ENCODE assay signal across 7 mouse cellular contexts in the genomic region with DNA sequence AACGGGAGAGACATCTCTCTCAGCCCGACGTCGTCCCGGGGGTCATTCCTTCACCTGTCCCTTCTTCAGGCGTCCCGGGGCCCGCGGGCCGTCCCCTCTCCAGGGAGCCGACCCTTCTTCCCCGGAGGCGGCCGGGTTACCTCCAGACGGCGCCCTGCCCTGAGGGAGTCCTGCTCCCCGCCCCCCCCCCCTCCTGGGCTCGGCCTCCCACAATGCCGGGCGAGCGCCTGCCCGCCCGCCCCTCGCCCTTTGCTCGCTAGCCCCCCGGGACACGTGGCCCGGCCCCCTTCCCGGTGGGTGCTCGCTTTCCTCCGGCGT. TPM values are rescaled to one million over a fixed set of nuclear protein-coding genes. Genes with fewer than 3 reads are reported as not detected.
DNase-seq lines count a peak whose midpoint lies in the region; ATAC-seq and TF ChIP-seq lines count a peak whose summit lies in the region.

No protein-coding gene starts in this region.

- DNase-seq in lung, postnatal 0 days (ENCODE audit: low spot score), result no peak
- DNase-seq in lung, postnatal 36 days, result no peak
- no peak for DNase-seq in forebrain, embryonic 11.5 days (ENCODE audit: low spot score)
- no peak for DNase-seq in retina, embryonic 14.5 days (ENCODE audit: low spot score)
- no peak for DNase-seq in frontal cortex, postnatal 10 days (ENCODE audit: low spot score in 2 of 2)

- no peaks in the 10 kb centered on the region for H3K9me3 ChIP-seq in lung, postnatal 0 days (ENCODE audit: low read length)
- H3K9me3 ChIP-seq in forebrain, embryonic 11.5 days (ENCODE audit: control insufficient read depth, low read length), result no peaks in the 10 kb centered on the region
- H3K9me3 ChIP-seq in limb, embryonic 13.5 days, result no peaks in the 10 kb centered on the region
- no peaks in the 10 kb centered on the region for H3K9me3 ChIP-seq in stomach, embryonic 14.5 days (ENCODE audit: control insufficient read depth, low read depth, low read length)

- TF ChIP-seq CTCF in lung, postnatal 0 days (IDR thresholded peaks at IDR 0.05), result no peak

- peak overlapping the region; percentile 82 for H3K4me3 ChIP-seq in lung, postnatal 0 days (ENCODE audit: low read depth, low read length)
- H3K4me3 ChIP-seq in forebrain, embryonic 11.5 days (ENCODE audit: low read depth, low read length), result peak overlapping the region; percentile 98
- H3K4me3 ChIP-seq in limb, embryonic 13.5 days, result peak overlapping the region; percentile 91
- H3K4me3 ChIP-seq in stomach, embryonic 14.5 days (ENCODE audit: low read depth, low read length), result peak overlapping the region; percentile 98

- H3K27me3 ChIP-seq in lung, postnatal 0 days (replicated peaks; ENCODE audit: insufficient read depth, low read length), result no peaks in the 10 kb centered on the region
- no peaks in the 10 kb centered on the region for H3K27me3 ChIP-seq in forebrain, embryonic 11.5 days (ENCODE audit: control insufficient read depth, insufficient read depth, low read length)
- H3K27me3 ChIP-seq in limb, embryonic 13.5 days, result no peaks in the 10 kb centered on the region
- H3K27me3 ChIP-seq in stomach, embryonic 14.5 days (ENCODE audit: control insufficient read depth, insufficient read depth, low read length), result no peaks in the 10 kb centered on the region

- peak overlapping the region; percentile 93 for H3K27ac ChIP-seq in lung, postnatal 0 days (ENCODE audit: low read length)
- peak overlapping the region; percentile 96 for H3K27ac ChIP-seq in forebrain, embryonic 11.5 days (ENCODE audit: low read depth, low read length)
- H3K27ac ChIP-seq in limb, embryonic 13.5 days, result peak overlapping the region; percentile 96
- H3K27ac ChIP-seq in stomach, embryonic 14.5 days (ENCODE audit: low read length), result peak overlapping the region; percentile 95

- no peak for TF ChIP-seq EP300 in lung, postnatal 0 days (IDR thresholded peaks at IDR 0.05)

- H3K36me3 ChIP-seq in lung, postnatal 0 days (ENCODE audit: insufficient read depth, low read length), result peaks cover 13% of the 10 kb centered on the region; the same call in 1 of the 2 replicates
- H3K36me3 ChIP-seq in forebrain, embryonic 11.5 days (ENCODE audit: control insufficient read depth, insufficient read depth, low read length), result peaks cover 9% of the 10 kb centered on the region; the same call in 1 of the 2 replicates
- H3K36me3 ChIP-seq in limb, embryonic 13.5 days, result peaks cover 34% of the 10 kb centered on the region
- H3K36me3 ChIP-seq in stomach, embryonic 14.5 days (ENCODE audit: control insufficient read depth, insufficient read depth, low read length), result peaks cover 33% of the 10 kb centered on the region

- peaks cover 20% of the 10 kb centered on the region for H3K4me1 ChIP-seq in lung, postnatal 0 days (ENCODE audit: insufficient read depth, low read depth, low read length)
- H3K4me1 ChIP-seq in forebrain, embryonic 11.5 days (replicated peaks; ENCODE audit: control insufficient read depth, insufficient read depth, low read length), result peaks cover 26% of the 10 kb centered on the region
- peaks cover 39% of the 10 kb centered on the region for H3K4me1 ChIP-seq in limb, embryonic 13.5 days
- H3K4me1 ChIP-seq in stomach, embryonic 14.5 days (ENCODE audit: control insufficient read depth, insufficient read depth, low read length), result peaks cover 23% of the 10 kb centered on the region

- peak; percentile 15 for ATAC-seq in lung, postnatal 0 days
- ATAC-seq in forebrain, embryonic 11.5 days (replicated peaks; ENCODE audit: low FRiP score), result no peak
- ATAC-seq in limb, embryonic 13.5 days (ENCODE audit: low FRiP score, low read depth), result no peak; the same call in 1 of the 2 replicates
- no peak for ATAC-seq in stomach, embryonic 14.5 days (ENCODE audit: insufficient number of reproducible peaks, insufficient read depth, low FRiP score, low read depth)

- H3K4me2 ChIP-seq in lung, postnatal 0 days (replicated peaks; ENCODE audit: low read depth, low read length), result peak overlapping the region; percentile 88
- H3K4me2 ChIP-seq in forebrain, embryonic 11.5 days (ENCODE audit: low read depth, low read length, severe bottlenecking), result peak overlapping the region; percentile 97
- peak overlapping the region; percentile 95 for H3K4me2 ChIP-seq in limb, embryonic 13.5 days (replicated peaks)
- H3K4me2 ChIP-seq in stomach, embryonic 14.5 days (replicated peaks; ENCODE audit: low read depth, low read length), result peak overlapping the region; percentile 95

- H3K9ac ChIP-seq in lung, postnatal 0 days (replicated peaks; ENCODE audit: low read depth), result peak overlapping the region; percentile 77
- peak overlapping the region; percentile 95 for H3K9ac ChIP-seq in forebrain, embryonic 11.5 days (ENCODE audit: low read length)
- peak overlapping the region; percentile 96 for H3K9ac ChIP-seq in limb, embryonic 13.5 days
- H3K9ac ChIP-seq in stomach, embryonic 14.5 days (replicated peaks; ENCODE audit: low read depth, low read length), result peak overlapping the region; percentile 96

- WGBS in lung, postnatal 0 days, result 3% methylated on average over 8 of the region's 32 CpGs
- WGBS in forebrain, embryonic 11.5 days, result under 1% methylated on average over 27 of the region's 32 CpGs
- 0% methylated on average over 18 of the region's 32 CpGs for WGBS in limb, embryonic 13.5 days
- 0% methylated on average over 22 of the region's 32 CpGs for WGBS in stomach, embryonic 14.5 days

RNA-seq across cellular contexts. Expression of a gene that starts 0.5 kb away (rescaled TPM):
- polyA plus RNA-seq in lung, postnatal 0 days (2015; fragmentation: Nextera tagmentation; extraction: Ambion mirVana), result 53.5 and 59.8 TPM in 2 replicates
- 124 and 131 TPM in 2 replicates for polyA plus RNA-seq in forebrain, embryonic 11.5 days (2014; fragmentation: Nextera tagmentation; extraction: Ambion mirVana)
- 86.8 and 93.4 TPM in 2 replicates for polyA plus RNA-seq in limb, embryonic 13.5 days (2015; fragmentation: Nextera tagmentation; extraction: Ambion mirVana)
- 70.9 and 78.7 TPM in 2 replicates for polyA plus RNA-seq in stomach, embryonic 14.5 days (2014; fragmentation: Nextera tagmentation; extraction: Ambion mirVana)

RNA-seq across cellular contexts. Expression of a gene that starts 28.5 kb away (rescaled TPM):
- polyA plus RNA-seq in lung, postnatal 0 days (2015; fragmentation: Nextera tagmentation; extraction: Ambion mirVana), result 0.19 and 0.44 TPM in 2 replicates
- polyA plus RNA-seq in forebrain, embryonic 11.5 days (2014; fragmentation: Nextera tagmentation; extraction: Ambion mirVana), result 0.21 and 0.36 TPM in 2 replicates
- polyA plus RNA-seq in limb, embryonic 13.5 days (2015; fragmentation: Nextera tagmentation; extraction: Ambion mirVana), result 0.45 and 0.80 TPM in 2 replicates
- polyA plus RNA-seq in stomach, embryonic 14.5 days (2014; fragmentation: Nextera tagmentation; extraction: Ambion mirVana), result 1.2 and 2.1 TPM in 2 replicates

RNA-seq across cellular contexts. Expression of a gene that starts 35.5 kb away (rescaled TPM):
- 16.9 and 17.7 TPM in 2 replicates for polyA plus RNA-seq in lung, postnatal 0 days (2015; fragmentation: Nextera tagmentation; extraction: Ambion mirVana)
- 65.4 and 70.3 TPM in 2 replicates for polyA plus RNA-seq in forebrain, embryonic 11.5 days (2014; fragmentation: Nextera tagmentation; extraction: Ambion mirVana)
- 65.6 and 67.1 TPM in 2 replicates for polyA plus RNA-seq in limb, embryonic 13.5 days (2015; fragmentation: Nextera tagmentation; extraction: Ambion mirVana)
- polyA plus RNA-seq in stomach, embryonic 14.5 days (2014; fragmentation: Nextera tagmentation; extraction: Ambion mirVana), result 52.3 and 55.4 TPM in 2 replicates

RNA-seq across cellular contexts. Expression of a gene that starts 46.7 kb away (rescaled TPM):
- 4.1 and 4.4 TPM in 2 replicates for polyA plus RNA-seq in lung, postnatal 0 days (2015; fragmentation: Nextera tagmentation; extraction: Ambion mirVana)
- polyA plus RNA-seq in forebrain, embryonic 11.5 days (2014; fragmentation: Nextera tagmentation; extraction: Ambion mirVana), result 14.6 and 15.8 TPM in 2 replicates
- 16.5 and 19.2 TPM in 2 replicates for polyA plus RNA-seq in limb, embryonic 13.5 days (2015; fragmentation: Nextera tagmentation; extraction: Ambion mirVana)
- 15.8 and 18.6 TPM in 2 replicates for polyA plus RNA-seq in stomach, embryonic 14.5 days (2014; fragmentation: Nextera tagmentation; extraction: Ambion mirVana)

RNA-seq across cellular contexts. Expression of a gene that starts 48.8 kb away (rescaled TPM):
- polyA plus RNA-seq in lung, postnatal 0 days (2015; fragmentation: Nextera tagmentation; extraction: Ambion mirVana), result 7.1 and 8.3 TPM in 2 replicates
- polyA plus RNA-seq in forebrain, embryonic 11.5 days (2014; fragmentation: Nextera tagmentation; extraction: Ambion mirVana), result 10.5 and 12.3 TPM in 2 replicates
- polyA plus RNA-seq in limb, embryonic 13.5 days (2015; fragmentation: Nextera tagmentation; extraction: Ambion mirVana), result 31.5 and 33.1 TPM in 2 replicates
- polyA plus RNA-seq in stomach, embryonic 14.5 days (2014; fragmentation: Nextera tagmentation; extraction: Ambion mirVana), result 7.4 and 9.2 TPM in 2 replicates
